Mouse (Mus musculus) left cerebral cortex, postnatal 4 days (tissue): ENCODE measurements around the gene Nob1. TPM values are rescaled to one million over a fixed set of nuclear protein-coding genes. Genes with fewer than 3 reads are reported as not detected.

Experiments used
- DNase-seq: peaks from one replicate; pipeline ENCODE4 v3.0.0-alpha.2; 2022
- intact Hi-C: fragments of 180-260 bp; cut with DNase I; formaldehyde crosslinking; loops from one replicate; pipeline ENCODE4 v1.15.1; 2025
- total RNA-seq, 2 experiments: library from RNA; stranded (reverse); gene quantifications; 2 replicates each; pipeline ENCODE4 v1.2.3; 2021

Gene Nob1
- total RNA-seq, 2 experiments from 2014 or later = 41.8 to 45.6 TPM

DNA sequence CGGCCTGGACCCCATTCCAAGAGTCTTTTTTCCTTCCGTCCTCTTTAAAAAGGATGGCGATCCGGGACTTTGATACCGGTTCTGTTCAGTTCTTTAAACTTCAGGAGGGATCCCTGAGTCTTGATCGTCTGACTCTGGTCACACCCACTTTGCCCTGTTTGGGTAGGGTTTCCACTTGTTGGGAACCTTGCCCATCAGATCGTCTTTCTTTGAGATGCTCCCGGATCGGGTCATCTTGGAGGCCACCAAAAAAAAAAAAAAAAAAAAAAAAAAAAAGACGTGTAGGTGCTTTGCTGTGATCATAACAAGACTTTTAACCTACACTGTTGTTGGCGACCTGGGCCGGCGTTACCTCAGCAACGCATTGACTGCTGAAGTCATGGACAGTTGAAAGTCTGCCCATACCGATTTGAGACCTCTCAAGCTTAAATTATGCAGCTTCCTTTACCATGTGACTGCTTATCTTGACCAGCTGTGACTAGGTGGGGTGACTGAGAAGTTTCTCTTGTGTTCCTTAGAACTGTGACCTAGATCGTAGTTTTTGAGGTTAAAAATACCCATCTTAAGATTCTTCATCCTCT lies 12.1 kb upstream of the Nob1 start:
- intact Hi-C loops = no loop called here
- DNase-seq = no peak

DNA sequence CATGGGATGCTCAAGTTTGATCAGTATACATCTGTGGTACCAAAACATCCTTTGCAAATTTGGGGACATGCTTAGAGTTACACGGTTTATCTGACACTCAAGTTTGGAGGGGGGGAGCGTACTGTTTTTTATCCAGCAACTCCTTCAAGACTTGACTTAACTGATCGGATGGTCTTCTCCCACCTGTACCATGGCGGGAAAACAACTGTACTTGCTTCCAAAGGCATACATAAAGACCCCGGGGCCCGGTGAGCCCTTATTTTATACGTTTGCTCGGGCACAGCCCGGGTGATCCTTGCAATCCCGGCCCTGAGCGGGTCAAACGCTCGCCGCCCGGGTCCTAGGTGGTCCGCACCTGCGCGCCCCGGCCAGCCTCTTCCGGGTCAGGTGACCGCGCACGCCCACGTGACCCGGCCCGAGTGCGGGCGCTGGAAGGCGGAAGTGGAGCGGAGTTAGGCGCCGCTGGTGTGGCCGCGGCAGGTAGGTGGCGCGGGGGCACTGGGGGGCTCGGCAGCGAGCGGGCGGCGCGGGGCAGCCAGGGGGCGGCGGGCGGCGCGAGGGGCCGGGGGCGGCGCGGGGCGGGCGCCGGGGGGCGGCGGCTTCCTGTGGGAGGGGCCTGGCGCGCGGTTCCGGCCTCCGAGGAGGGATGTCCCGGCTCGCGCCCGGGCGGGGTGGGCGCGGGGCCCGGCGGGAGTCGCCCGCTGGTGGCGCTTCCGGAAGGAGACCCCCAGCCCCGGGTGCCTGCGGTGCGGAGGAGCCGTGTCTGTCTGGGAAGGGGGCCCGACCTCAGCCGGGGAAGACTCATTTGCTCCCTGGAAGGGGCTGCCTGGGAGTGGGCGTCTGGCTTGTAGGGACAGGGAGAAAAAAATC lies 11.3 kb upstream of the Nob1 start, which contains the start of gene Wwp2:
Wwp2 (plus strand) TSS at position 404 of the 870 bp plus-strand sequence.
- peak; percentile 76 for DNase-seq
- intact Hi-C loops = no loop called here

DNA sequence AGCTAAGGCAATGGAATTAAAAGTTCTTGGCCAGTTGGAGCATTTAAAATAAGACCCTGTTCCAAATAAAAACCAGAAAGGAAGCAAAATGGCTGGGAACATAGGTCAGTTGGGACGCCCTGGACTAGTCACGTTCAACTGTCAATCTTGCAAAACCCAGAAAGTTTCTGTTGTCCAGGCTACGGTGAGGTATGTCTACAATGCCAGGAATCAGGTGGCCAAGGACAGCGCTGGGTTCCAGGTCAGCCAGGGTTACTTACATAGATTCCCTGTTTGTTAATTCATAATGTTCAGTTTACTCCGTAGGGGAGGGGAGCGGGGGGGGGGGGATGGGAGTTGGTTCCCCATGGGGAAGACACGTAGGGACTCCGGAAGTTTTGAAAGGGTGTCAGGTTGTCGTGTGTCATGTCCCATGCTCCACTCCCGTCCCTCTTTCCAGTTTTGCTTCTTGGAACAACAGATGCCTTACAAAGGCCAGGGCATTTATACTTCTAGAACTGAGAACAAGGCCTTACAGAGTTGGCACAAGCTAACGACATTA lies 10.6 kb upstream of the Nob1 start:
- intact Hi-C loops = no loop called here
- DNase-seq = no peak

DNA sequence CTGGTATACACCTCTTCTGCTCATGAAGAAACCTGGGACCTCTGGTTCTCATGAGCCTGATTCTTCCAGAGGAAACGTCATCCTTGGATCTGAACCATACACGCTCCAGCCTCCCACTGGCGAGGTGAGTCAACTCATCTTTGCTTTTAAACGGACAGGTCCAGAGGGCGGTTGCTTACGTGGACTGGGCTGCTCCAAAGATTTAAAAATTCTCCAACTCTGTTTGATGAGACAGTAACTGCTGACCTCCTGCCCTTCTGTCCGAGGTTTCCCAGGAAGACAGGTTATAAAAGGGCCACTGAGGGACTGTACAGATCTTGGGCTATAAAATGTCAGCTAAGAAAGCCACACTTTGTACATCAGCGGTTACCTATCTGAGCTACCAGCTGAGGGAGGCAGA lies 6.0 kb upstream of the Nob1 start:
- DNase-seq = no peak
- intact Hi-C loops = no loop called here

DNA sequence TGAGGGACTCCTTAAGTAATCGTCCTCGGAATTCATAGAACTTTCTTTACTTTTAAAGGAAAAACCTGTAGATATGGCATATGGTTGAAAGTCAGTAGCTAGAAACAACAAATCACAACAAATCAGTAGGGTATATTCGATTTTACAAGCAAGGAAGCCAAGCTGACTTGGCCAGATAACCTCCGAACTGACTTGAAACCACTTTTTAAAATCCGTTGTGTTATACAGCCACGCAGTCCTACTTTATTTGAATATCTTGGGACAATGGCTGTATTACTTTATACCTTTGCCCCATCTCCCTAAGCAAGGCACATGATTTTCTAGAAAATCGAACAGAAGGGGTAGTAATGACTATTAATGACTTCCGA lies 363 bp upstream of the Nob1 start:
- intact Hi-C loops = no loop called here
- no peak for DNase-seq

DNA sequence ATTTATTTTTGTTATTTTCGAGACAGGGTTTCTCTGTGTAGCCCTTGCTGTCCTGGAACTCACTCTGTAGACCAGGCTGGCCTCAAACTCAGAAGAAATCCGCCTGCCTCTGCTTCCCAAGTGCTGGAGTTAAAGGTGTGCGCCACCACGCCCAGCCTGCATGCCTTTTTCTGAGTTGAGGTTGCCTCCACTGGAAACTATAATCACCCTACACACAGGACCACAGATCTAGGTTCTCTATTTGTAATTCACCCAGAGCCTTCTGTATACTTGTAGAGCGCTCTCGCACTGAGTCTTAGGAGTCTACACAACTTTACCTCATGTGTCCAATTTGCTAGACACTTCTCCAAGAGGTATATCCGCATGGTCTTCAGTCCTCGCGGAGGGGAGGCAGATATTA lies 675 bp downstream of the Nob1 start:
- DNase-seq = no peak
- intact Hi-C loops = no loop called here

DNA sequence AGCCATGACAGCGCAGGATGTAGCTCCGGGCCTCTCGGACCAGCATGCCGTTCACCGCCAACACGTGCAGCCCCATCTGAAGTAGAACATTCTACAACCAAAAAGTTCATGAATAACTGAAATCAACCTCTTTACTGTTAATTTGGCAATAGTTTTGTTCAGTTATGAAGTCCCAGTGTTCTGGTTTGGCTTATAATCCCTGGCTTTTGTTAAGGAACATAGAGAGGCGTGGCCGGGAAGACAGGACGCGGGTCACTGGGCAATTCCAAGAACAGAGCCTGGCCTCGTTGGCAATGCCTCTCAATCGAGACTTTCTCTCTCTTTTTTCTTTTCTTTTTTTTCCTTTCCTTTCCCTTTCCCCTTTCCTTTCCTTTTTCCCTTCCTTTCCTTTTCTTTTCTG lies 7.8 kb downstream of the Nob1 start:
- intact Hi-C loops = no loop called here
- DNase-seq = no peak

DNA sequence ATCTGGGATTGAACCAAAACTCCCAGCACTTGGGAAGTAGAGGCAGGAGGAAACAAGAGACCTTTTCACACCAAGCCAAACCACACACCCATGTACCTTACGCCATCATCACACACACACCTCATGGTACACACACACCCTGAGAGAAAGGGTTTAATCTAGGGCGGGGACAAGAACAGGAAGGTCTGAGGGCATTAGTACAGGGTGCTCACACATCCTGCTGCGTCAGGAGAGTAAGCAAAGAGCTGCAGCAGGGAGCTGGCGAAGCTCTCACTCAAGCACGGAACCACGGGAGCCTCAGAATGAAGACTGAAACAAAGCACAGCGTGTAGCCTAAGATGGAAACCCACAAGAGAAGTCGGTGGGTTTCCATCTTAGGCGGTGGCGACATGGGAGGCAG lies 11.0 kb downstream of the Nob1 start:
- DNase-seq = no peak
- intact Hi-C loops = no loop called here

DNA sequence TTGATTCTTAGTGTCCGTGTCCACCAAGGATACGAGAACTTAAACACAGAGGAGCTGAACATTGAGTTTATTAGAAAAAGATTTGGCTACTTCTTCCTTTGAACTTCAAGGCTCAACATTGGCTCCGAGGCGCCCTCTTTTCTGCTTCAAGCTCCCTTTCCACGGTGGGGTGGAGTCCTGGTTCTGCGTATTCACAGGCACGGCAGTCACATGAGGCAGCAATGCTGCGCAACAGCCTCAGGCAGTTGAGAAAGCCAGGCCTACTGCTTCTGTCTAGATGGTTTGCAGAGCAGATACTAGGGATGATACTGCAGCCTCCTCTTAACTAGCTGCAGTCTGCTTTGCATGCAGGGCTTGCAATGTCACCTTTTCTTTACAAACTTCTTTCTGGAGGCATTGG lies 12.3 kb downstream of the Nob1 start:
- no peak for DNase-seq
- intact Hi-C loops = no loop called here

DNA sequence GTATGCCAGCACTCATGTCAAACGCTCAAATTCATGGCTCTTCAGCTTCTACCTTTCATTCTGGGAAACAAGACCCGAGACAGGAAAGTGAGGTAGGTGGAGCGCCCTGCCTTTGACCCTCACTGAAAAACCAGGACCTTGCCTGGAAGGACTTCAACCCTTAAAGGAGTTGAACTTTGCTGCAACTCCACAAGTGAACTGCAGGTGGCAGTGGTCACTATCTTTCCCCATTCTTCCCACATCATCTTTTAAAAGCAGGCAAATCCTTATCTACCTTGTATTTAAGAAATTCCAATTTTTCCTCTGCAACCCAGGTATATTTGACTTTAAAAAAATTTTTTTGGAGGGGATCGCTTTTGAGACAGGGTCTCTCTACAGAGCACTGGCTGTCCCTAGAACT lies 13.5 kb downstream of the Nob1 start:
- intact Hi-C loops = no loop called here
- no peak for DNase-seq

DNA sequence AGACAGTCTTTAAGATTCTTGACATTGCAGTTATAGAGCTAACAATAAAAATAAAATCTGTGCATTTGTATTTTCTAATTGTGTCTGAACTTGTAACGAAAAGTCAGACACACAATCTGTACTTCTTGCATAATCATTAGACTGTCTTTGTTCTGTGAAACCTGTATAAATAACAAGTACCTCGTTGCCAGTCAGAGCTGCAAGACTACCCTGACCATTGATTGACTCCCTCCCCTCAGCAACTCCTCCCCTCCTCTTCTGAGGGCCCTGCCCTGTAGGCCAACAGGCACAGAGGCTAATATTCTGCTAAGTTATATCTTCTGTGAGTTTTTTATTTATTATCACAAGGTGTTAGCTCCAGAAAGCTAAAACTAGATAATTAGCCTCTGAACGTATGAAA lies 18.9 kb downstream of the Nob1 start:
- DNase-seq = no peak
- intact Hi-C loops = no loop called here

DNA sequence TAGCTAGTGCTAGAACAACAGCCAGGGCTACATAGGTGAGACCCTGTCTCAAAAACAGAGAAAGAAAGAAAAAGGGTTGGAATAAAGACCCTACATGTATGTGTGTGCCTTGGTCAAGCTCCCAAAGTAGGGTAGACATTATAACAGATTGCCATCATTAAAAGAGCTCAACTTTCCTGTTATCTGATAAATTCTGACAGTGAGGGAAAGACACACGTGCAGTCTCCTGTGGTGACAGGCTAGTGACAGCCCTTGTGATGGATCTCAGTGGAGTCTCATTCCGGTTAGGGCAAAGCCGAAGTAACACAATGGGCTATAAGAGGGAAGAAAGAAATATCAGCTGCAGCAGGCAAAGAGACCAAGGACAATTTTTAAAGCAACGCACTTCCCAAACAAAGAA lies 20.8 kb downstream of the Nob1 start:
- intact Hi-C loops = no loop called here
- no peak for DNase-seq

DNA sequence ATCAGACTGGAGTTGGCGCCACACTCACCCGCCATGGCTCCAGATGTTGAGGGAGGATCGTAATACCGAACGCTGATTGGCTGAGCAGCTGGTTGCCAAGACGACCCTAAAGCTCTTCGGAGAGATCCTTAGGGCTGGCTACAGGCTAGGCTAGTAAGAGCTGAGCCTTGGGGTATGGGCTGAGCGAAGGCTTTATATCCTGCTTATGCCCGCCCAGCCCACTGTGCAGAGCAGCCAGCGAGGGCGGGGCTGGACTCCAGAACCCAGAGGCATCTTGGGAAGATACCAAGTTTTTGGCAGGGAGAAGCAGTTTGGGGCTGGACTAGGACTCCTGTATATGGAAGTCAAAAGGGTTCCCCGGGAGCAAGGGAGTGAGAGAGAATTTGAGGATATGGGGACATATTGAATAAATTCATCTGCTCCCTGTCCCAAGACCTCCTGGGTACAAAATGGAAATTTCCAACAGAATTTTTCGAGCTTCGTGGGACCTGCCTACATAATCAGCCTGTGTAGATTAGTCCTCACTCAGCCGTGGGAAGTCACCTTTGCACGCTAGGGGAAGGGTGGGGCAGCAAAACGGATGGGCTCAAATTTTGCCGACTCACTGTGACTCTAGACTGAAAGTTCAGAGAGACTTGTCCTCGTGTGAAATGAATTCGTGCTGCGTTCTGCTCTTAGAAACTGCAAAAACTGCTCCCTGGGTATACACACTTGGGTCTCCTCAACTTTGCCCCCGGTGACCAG lies 21.6 kb downstream of the Nob1 start, which contains the start of gene Nqo1:
Nqo1 (minus strand) TSS at position 169 of the 744 bp plus-strand sequence.
- intact Hi-C loops = no loop called here
- DNase-seq = peak; percentile 69

DNA sequence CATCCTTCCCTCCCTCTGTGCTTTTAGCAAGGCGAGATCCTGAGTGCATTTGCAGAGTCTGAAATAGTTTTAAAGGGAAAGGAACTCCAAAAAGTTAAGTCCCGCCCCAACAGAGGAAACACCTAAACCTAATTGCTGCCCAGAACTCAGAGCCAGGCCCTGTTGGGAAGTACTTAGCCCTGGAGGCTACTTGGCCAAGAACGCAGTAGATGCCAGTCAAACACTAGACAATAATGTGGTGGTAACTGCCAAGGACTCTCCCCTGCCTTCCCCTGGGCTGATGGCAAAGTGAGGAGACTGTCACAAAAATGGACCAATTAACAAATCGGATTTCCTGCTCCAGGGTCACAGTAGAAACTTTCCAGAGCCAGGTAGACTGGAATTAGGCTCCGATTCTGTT lies 23.0 kb downstream of the Nob1 start:
- intact Hi-C loops = no loop called here
- no peak for DNase-seq

DNA sequence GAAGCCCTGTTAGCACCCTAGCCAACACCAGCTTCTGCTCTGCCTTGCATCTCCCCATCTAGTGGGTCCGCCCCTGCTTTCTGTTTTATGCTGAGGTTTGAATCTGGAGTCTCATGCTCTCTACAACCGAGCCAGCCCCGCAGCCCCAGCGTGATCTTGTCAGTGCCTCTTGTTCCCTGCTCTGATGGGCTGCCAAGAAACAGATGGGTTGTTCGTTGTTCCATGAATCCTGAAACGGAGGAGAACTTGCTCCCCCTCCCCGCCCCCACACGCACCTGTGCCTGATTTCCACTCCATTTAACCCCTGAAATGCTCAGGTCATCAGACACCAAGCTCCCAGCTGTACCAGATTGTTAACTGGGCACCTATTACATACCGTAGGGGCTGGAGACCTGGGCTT lies 25.4 kb downstream of the Nob1 start:
- intact Hi-C loops = no loop called here
- DNase-seq = peak; percentile 81

DNA sequence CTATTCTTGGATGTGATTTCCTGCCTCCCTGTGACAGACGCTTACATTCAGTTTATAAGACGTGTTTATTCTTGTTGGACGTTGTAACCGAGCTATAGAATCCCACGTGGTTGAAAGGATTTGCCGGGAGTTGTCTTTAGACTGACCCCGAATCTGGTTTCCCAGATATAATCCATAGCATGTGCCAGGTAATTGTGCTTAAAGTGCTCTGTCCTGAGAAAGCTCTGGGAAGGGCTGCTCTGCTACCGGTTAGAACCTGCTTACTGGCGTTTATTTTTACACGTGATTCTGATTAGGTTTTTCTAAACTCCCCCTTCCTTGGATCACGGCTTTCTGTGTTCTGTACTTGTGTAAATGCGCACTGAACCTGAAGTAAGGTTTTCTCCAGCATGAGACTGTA lies 27.2 kb downstream of the Nob1 start:
- intact Hi-C loops = no loop called here
- DNase-seq = no peak

DNA sequence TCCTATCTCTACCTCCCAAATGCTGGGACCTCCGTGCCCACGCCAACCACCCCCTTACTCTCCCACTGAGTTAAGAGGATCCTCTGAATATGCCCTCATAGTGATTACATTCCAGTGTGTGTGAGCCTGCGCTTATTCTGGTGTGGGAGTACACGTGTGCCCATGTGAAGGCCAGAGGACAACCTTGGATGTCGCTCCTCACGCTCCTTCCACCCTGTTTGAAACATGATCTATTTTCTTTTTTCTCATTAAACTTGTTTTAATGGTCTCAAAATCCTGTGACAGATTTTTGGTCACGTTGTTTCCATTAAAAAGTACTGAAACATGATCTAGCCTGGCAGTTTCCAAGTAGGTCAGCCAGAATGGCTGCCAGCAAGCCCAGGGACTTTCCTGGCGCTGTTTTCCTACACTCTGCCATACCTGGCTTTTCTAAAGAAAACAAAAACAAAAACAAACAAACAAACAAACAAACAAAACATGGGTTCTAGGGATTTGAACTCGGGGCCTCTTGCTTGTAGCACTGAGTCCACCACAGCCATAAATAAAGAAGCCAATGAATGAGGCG lies 28.7 kb downstream of the Nob1 start:
- no peak for DNase-seq
- intact Hi-C loops = no loop called here

DNA sequence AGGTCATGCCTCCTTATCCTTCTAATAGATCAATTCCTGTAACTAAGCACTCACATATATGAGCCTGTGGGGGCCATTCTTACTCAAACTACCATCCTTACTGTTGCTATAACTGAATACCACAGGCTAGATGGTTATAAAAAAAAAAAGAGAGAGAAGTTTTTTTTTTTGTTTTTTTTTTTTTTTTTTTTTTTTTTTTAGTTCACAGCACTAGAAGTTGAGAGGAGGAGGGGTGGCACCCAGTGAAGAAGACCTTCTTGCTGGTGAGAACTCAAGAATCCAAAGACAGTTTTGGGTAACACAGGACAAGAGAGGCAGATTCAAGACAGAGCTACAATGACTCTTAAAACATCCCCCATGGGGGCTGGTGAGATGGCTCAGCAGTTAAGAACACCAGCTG lies 29.5 kb downstream of the Nob1 start:
- intact Hi-C loops = no loop called here
- DNase-seq = no peak

DNA sequence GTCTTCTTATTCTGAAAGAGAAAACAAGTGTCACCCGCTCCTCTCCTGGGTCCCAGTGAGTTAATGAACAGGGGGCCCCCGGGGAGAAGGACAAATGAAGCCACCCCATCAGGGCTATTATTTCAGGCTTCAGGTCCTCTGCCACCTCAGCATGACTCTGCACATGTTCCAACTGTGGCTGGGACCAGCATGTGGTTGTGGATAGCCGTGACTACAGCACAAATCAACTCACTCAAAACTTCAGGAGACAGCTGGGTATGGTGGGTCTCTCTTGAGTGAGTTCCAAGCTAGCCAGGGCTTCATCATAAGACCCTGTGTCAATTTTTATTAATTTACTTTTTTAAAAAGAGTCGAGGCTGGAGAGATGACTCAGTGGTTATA lies 33.7 kb downstream of the Nob1 start:
- intact Hi-C loops = no loop called here
- no peak for DNase-seq

DNA sequence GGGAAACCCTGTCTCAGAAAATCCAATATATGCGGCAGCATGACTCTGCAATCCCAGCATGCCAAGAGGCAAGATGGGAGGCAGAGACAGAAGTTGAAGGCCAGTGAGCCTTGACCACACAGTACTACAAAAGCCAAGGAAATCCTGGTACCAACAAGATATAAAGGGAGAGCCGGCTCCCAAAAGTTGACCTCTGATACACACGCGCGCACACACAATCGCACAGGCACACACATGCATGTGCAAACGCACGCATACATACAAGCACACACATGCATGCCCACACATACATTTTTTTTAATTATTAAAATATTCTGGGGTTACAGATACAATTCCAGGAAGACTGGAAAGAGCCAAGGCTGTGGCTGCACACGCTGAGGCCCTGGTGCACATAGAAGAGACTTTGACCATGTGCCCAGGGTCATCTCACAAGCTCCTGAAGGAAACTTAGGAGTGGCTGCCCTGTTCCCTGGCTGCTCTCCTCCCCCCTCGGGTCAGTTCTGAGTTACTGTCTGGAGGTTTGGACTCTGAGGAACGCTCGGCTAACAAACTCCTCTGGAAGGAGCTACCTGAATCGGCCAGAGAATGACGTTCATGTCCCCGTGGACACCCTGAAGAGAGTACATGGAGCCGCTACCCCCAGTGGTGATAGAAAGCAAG lies 34.2 kb downstream of the Nob1 start:
- intact Hi-C loops = no loop called here
- no peak for DNase-seq

DNA sequence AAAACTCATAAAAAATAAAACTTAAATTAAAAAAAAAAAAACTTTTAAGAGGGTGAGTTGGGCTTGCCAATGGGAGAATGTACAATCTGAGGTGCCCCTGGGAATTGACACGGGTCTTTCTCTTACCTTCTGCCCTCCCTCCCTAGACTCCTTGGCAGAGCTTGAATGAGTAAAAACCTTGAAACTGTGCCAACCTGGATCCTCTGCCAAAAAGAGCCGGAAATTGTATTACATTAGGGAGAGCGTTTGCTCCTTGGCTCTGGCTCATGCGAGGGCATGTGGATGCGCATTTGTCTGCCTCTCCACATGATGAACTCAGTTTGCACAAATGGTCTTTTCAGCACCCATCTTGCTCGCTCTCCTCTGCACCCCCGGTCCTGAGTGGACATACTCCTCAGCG lies 35.3 kb downstream of the Nob1 start:
- DNase-seq = peak; percentile 91
- intact Hi-C loops = no loop called here
